Mouse (Mus musculus) Patski (cell line): ENCODE data around the gene Ttll13. TPM values are rescaled to one million over a fixed set of nuclear protein-coding genes. Genes with fewer than 3 reads are reported as not detected.

Source experiments
- ATAC-seq: fragments of 100-300 bp; one replicate; pipeline ENCODE4 v1.8.0; 2021
- CTCF ChIA-PET: fragments of 350-600 bp; sonication (Branson Sonifier 250); formaldehyde crosslinking; loops from one replicate; lab custom pipeline; 2022; ENCODE audit warnings: inconsistent platforms; lab: Charles Lee
- POLR2A ChIA-PET: fragments of 350-600 bp; sonication (Branson Sonifier 250); formaldehyde crosslinking; loops from one replicate; lab custom pipeline; 2022; ENCODE audit warnings: antibody characterized with exemption, inconsistent platforms; lab: Charles Lee
- DNase-seq: peaks from one replicate; pipeline ENCODE4 v3.0.0-alpha.2; 2011; ENCODE audit warnings: low read depth, low spot score
- H3K27me3 ChIP-seq: fragments of 371-371 bp; one replicate; pipeline ENCODE4 v1.5.1; 2021
- CTCF ChIP-seq: fragments of 100-300 bp; IDR thresholded peaks from one replicate; pipeline ENCODE4 v1.5.1; 2021
- in situ Hi-C: fragments of 300-500 bp; cut with MboI; formaldehyde crosslinking; loops from 3 replicates; pipeline ENCODE4 v1.11.1; 2018; ENCODE audit warnings: low pct_unique_long_range_greater_than_20kb, mixed read lengths
- polyA plus RNA-seq: library from polyadenylated mRNA; unstranded; gene quantifications from one replicate; pipeline ENCODE4 v1.2.3, GENCODE M21; 2021

The Ttll13 gene
- polyA plus RNA-seq, 1 experiment from 2014 or later, result 0.73 TPM

DNA sequence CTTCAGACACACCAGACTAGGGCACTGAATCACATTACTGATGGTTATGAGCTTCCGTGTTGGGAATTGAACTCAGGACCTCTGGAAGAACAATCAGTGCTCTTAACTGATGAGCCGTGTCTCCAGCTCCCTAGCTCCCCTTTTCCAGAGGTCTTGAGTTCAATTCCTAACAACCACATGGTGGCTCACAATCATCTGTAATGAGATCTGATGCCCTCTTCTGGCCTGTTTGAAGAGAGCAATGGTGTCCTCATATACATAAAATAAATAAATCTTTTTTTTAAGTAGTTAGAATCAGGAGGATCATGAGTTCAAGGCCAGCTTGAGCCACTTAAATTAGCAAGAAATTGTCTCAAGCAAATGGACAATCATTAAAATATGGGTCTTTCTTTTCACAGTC is 9.8 kb downstream of the Ttll13 start:
- in situ Hi-C loops, result loop anchor here (5.0 kb wide), 1 partner anchor 114 kb away; no protein-coding TSS in a partner anchor
- DNase-seq (no peak), ATAC-seq (no peak)
- CTCF ChIA-PET, result interaction anchor here (0.6 to 1.8 kb wide), 9 partner anchors 10 to 117 kb away, joined by 3 to 9 read pairs (median 3); partner anchors contain the start of genes Ttll13 and Vps33b
- TF ChIP-seq CTCF, result peak; percentile 72
- POLR2A ChIA-PET, result no interaction called here
- no peaks in the 10 kb centered on the region for H3K27me3 ChIP-seq

DNA sequence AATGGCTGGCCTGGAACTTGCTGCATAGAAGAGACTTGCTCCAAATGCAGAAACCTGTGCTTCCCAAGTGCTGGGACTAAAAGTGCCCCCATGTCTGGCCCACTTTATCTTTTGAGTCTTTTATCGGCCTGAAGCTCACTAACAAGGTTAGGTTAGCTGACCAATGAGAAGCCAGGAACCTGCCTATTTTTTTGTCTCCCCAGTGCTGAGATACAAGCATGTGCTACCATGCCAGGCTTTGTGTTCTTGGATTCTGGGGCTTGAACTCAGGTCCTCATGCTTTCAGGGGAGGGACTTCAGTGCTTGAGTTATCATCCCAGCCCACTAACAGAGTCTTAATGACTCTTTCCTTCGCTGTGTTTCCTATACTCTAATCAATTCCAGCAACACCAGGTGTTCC is 11.5 kb downstream of the Ttll13 start:
- H3K27me3 ChIP-seq, result no peaks in the 10 kb centered on the region
- CTCF ChIA-PET, result no interaction called here
- in situ Hi-C loops, result loop anchor here (5.0 kb wide), 1 partner anchor 115 kb away; no protein-coding TSS in a partner anchor
- no peak for DNase-seq
- no peak for TF ChIP-seq CTCF
- POLR2A ChIA-PET, result no interaction called here
- no peak for ATAC-seq

- in situ Hi-C loops, result no loop called here
- POLR2A ChIA-PET, result interaction anchor here (0.8 to 1.5 kb wide), 5 partner anchors 8 to 63 kb away, joined by 3 read pairs; no protein-coding TSS in a partner anchor
- TF ChIP-seq CTCF, result no peak
- no peaks in the 10 kb centered on the region for H3K27me3 ChIP-seq
- CTCF ChIA-PET, result interaction anchor here (1.0 to 1.5 kb wide), 5 partner anchors 14 to 144 kb away, joined by 3 to 7 read pairs (median 3); partner anchors contain the start of gene Ttll13
- ATAC-seq (peak; percentile 51), DNase-seq (no peak)
These were observed 14.6 kb downstream of the Ttll13 start, which contains the start of gene Ngrn for GRCm38 (mm10) chr7:80260625-80261371. Gene Ngrn, plus strand, starts transcription at chr7:80261215.

- no peak for DNase-seq
- no peaks in the 10 kb centered on the region for H3K27me3 ChIP-seq
- TF ChIP-seq CTCF, result no peak
- ATAC-seq, result peak; percentile 17
- POLR2A ChIA-PET, result interaction anchor here (0.7 to 1.5 kb wide), 6 partner anchors 9 to 63 kb away, joined by 3 read pairs; no protein-coding TSS in a partner anchor
- CTCF ChIA-PET, result interaction anchor here (1.0 to 1.5 kb wide), 5 partner anchors 15 to 145 kb away, joined by 3 to 7 read pairs (median 3); partner anchors contain the start of gene Ttll13
- in situ Hi-C loops, result no loop called here
These were observed 15.3 kb downstream of the Ttll13 start for GRCm38 (mm10) chr7:80261372-80261990.

- ChIA-PET CTCF (no interaction called here), POLR2A (no interaction called here)
- DNase-seq (no peak), ATAC-seq (no peak)
- TF ChIP-seq CTCF, result no peak
- in situ Hi-C loops, result no loop called here
- no peaks in the 10 kb centered on the region for H3K27me3 ChIP-seq
These were observed 18.4 kb downstream of the Ttll13 start for GRCm38 (mm10) chr7:80264606-80265005.

DNA sequence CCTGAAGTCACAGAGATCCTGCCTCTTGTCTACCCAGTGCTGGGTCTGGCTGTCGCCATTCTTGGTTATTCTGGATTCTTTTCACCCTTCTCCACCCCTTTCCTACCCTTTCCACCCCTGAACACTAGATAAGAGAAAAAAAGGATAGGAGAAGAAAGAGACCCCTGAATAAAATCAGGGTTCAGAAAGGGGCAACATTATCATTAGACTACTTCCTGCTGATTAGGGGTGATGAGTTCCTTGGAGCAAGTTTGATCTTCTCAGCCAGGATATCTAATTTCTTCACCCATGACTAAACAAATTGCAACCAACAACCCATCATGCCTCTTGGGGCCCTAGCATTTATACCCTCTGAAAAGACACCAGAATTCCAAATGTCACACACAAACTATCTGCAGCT is 21.6 kb downstream of the Ttll13 start:
- ChIA-PET POLR2A (no interaction called here), CTCF (no interaction called here)
- no peak for DNase-seq
- no peak for TF ChIP-seq CTCF
- ATAC-seq, result no peak
- H3K27me3 ChIP-seq, result no peaks in the 10 kb centered on the region
- in situ Hi-C loops, result no loop called here

DNA sequence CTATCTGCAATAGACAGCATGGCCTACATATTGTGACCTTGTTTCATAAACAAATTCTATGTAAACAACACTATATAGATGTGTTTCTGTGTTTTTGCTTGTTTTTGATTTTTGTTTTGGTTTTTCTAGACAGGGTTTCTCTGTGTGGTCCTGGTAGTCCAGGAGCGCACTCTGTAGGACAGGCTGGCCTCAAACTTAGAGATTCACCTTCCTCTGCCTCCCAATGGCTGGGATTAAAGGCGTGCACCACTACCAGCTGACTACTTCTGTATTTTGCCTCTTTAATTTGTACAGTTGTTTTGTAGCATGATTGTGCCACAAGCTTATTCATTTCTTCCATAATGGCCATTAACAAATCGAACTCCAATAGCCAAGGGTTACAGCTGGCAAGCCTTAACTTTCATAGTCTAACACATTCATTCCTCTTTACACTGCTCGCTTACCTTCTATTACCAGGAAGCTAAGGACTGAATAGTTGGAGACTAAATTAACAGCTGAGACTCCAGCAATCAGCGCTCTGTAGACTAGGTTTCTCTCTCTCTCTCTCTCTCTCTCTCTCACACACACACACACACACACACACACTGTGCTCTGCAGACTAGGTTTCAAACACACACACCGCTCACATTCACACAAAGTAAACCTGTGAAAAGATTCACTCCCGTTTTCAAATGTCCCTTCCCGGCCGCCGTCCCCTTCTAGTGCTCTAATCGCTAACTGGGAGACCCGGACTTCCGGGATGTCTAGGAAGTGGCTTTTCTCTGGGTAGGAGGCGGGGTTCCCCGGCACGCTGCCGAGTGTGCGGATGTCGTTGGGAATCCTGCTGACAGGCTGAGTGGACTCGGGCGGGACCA is 22.9 kb downstream of the Ttll13 start, which contains the start of gene Vps33b:
Gene Vps33b, plus strand, starts transcription at position 753 of the 854 bp plus-strand sequence.
- POLR2A ChIA-PET, result interaction anchor here (0.7 to 2.0 kb wide), 2 partner anchors 10 to 107 kb away, joined by 5 read pairs; no protein-coding TSS in a partner anchor
- no peak for TF ChIP-seq CTCF
- ATAC-seq, result peak; percentile 76
- CTCF ChIA-PET, result interaction anchor here (0.7 to 1.9 kb wide), 5 partner anchors 14 to 135 kb away, joined by 3 to 5 read pairs (median 3); partner anchors contain the start of gene Ttll13
- H3K27me3 ChIP-seq, result no peaks in the 10 kb centered on the region
- in situ Hi-C loops, result no loop called here
- DNase-seq, result peak; percentile 69

DNA sequence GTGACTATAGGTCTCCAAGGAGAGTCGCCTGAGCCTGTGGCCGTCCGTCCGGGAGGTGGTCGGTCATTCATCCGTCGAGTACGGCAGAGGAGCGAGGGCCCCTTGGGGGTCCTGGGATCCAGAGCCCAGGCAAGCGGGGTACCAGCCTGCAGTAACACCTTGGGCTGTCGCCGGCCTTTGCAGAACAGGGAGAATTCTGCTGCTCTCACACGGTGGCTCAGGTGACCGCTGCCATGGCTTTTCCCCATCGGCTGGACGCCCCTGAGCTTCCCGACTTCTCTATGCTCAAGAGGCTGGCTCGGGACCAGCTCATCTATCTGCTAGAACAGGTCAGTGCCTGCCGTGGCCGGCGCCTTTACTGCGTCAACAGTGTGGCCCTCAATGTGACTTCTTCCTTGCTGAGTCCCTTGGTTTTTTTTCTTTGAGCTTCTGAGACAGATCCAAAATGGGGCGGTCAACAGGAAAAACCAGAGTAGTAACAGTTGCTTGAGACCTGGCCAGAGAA is 23.6 kb downstream of the Ttll13 start:
- ChIA-PET POLR2A (interaction anchor here (0.6 to 2.0 kb wide), 2 partner anchors 9 to 11 kb away, joined by 3 to 5 read pairs; partner anchors contain the start of gene Ngrn), CTCF (interaction anchor here (0.7 to 1.9 kb wide), 3 partner anchors 19 to 136 kb away, joined by 3 to 5 read pairs (median 4); no protein-coding TSS in a partner anchor)
- no peak for TF ChIP-seq CTCF
- H3K27me3 ChIP-seq, result no peaks in the 10 kb centered on the region
- ATAC-seq, result peak; percentile 44
- DNase-seq, result no peak
- in situ Hi-C loops, result no loop called here

GRCm38 (mm10) chr7:80273456-80273855 is 27.3 kb downstream of the Ttll13 start:
- no peak for TF ChIP-seq CTCF
- in situ Hi-C loops, result no loop called here
- ChIA-PET CTCF (no interaction called here), POLR2A (no interaction called here)
- no peak for DNase-seq
- H3K27me3 ChIP-seq, result no peaks in the 10 kb centered on the region
- no peak for ATAC-seq
